Mouse (Mus musculus) megakaryocyte, embryonic 14.5 days (primary cell): ENCODE results near the gene Rhobtb1. TPM values are rescaled to one million over a fixed set of nuclear protein-coding genes. Genes with fewer than 3 reads are reported as not detected.

ENCODE experiments used
- H3K27me3 ChIP-seq: replicated peaks from 2 replicates; pipeline ENCODE3; 2012; ENCODE audit warnings: inconsistent platforms
- H3K36me3 ChIP-seq: replicated peaks from 2 replicates; pipeline ENCODE3; 2012; ENCODE audit warnings: low read length, inconsistent platforms, mixed read lengths
- H3K4me1 ChIP-seq: 2 replicates; pipeline ENCODE4 v1.6.1; 2012; ENCODE audit warnings: inconsistent platforms
- H3K4me3 ChIP-seq: replicated peaks from 2 replicates; pipeline ENCODE3; 2012; ENCODE audit warnings: moderate library complexity, mild to moderate bottlenecking, inconsistent platforms
- H3K9me3 ChIP-seq: 2 replicates; pipeline ENCODE4 v1.6.1; 2012; ENCODE audit warnings: inconsistent platforms
- FLI1 ChIP-seq: IDR thresholded peaks from 2 replicates; pipeline ENCODE4 v1.6.1; 2012; ENCODE audit warnings: low read length, inconsistent platforms, mixed read lengths
- GATA1 ChIP-seq: IDR thresholded peaks from 3 replicates; pipeline ENCODE4 v1.6.1; 2012; ENCODE audit warnings: mixed read lengths, low read length, inconsistent platforms, borderline replicate concordance
- polyA plus RNA-seq: library from polyadenylated mRNA; stranded (reverse); fragments of >175 nt; gene quantifications from 2 replicates; pipeline ENCODE4 v1.2.3, GENCODE M21; 2012; ENCODE audit warnings: low replicate concordance; ENCODE audit not compliant: insufficient read depth

Rhobtb1 gene
- polyA plus RNA-seq, 1 experiment: 3.5 TPM

- peaks cover 12% of the 10 kb centered on the region for H3K4me1 ChIP-seq
- H3K36me3 ChIP-seq: no peaks in the 10 kb centered on the region
- H3K4me3 ChIP-seq: no peak overlapping the region
- no peaks in the 10 kb centered on the region for H3K9me3 ChIP-seq
- H3K27me3 ChIP-seq: peaks cover 18% of the 10 kb centered on the region
- no peak for TF ChIP-seq GATA1
- TF ChIP-seq FLI1: no peak
Measured at GRCm38 (mm10) chr10:69305600-69305999, 154.4 kb downstream of the Rhobtb1 start.

GRCm38 (mm10) chr10:69306205-69306604, 155.0 kb downstream of the Rhobtb1 start:
- H3K36me3 ChIP-seq: no peaks in the 10 kb centered on the region
- H3K4me1 ChIP-seq: peaks cover 12% of the 10 kb centered on the region
- H3K4me3 ChIP-seq: no peak overlapping the region
- no peaks in the 10 kb centered on the region for H3K9me3 ChIP-seq
- TF ChIP-seq GATA1 (no peak), FLI1 (no peak)
- peaks cover 18% of the 10 kb centered on the region for H3K27me3 ChIP-seq

- Histone ChIP-seq H3K4me3 (no peak overlapping the region), H3K27me3 (peaks cover 21% of the 10 kb centered on the region), H3K4me1 (peaks cover 12% of the 10 kb centered on the region), H3K9me3 (peaks cover 3% of the 10 kb centered on the region; the same call in 1 of the 2 replicates), H3K36me3 (no peaks in the 10 kb centered on the region)
- TF ChIP-seq FLI1 (no peak), GATA1 (no peak)
Measured at GRCm38 (mm10) chr10:69307067-69307466, 155.8 kb downstream of the Rhobtb1 start.

- TF ChIP-seq FLI1 (no peak), GATA1 (no peak)
- Histone ChIP-seq H3K4me3 (no peak overlapping the region), H3K27me3 (peaks cover 19% of the 10 kb centered on the region), H3K9me3 (peaks cover 4% of the 10 kb centered on the region; the same call in 1 of the 2 replicates), H3K4me1 (peaks cover 12% of the 10 kb centered on the region), H3K36me3 (no peaks in the 10 kb centered on the region)
Measured at GRCm38 (mm10) chr10:69309109-69309508, 157.9 kb downstream of the Rhobtb1 start.

GRCm38 (mm10) chr10:69311867-69312266, 160.6 kb downstream of the Rhobtb1 start:
- H3K4me3 ChIP-seq: no peak overlapping the region
- no peaks in the 10 kb centered on the region for H3K36me3 ChIP-seq
- H3K27me3 ChIP-seq: peaks cover 18% of the 10 kb centered on the region
- H3K4me1 ChIP-seq: peaks cover 4% of the 10 kb centered on the region; the same call in 1 of the 2 replicates
- TF ChIP-seq FLI1: no peak
- no peak for TF ChIP-seq GATA1
- peaks cover 11% of the 10 kb centered on the region for H3K9me3 ChIP-seq

GRCm38 (mm10) chr10:69313944-69314343, 162.7 kb downstream of the Rhobtb1 start:
- Histone ChIP-seq H3K27me3 (peaks cover 19% of the 10 kb centered on the region), H3K9me3 (peaks cover 31% of the 10 kb centered on the region), H3K36me3 (no peaks in the 10 kb centered on the region), H3K4me1 (no peaks in the 10 kb centered on the region), H3K4me3 (no peak overlapping the region)
- TF ChIP-seq FLI1 (no peak), GATA1 (no peak)

- no peaks in the 10 kb centered on the region for H3K36me3 ChIP-seq
- H3K9me3 ChIP-seq: peaks cover 44% of the 10 kb centered on the region
- peaks cover 25% of the 10 kb centered on the region for H3K27me3 ChIP-seq
- TF ChIP-seq FLI1 (no peak), GATA1 (no peak)
- H3K4me1 ChIP-seq: peaks cover 4% of the 10 kb centered on the region
- no peak overlapping the region for H3K4me3 ChIP-seq
Measured at GRCm38 (mm10) chr10:69318514-69318913, 167.3 kb downstream of the Rhobtb1 start.

- Histone ChIP-seq H3K9me3 (peaks cover 42% of the 10 kb centered on the region), H3K36me3 (no peaks in the 10 kb centered on the region), H3K4me3 (peak overlapping the region; percentile 9), H3K4me1 (peaks cover 4% of the 10 kb centered on the region), H3K27me3 (peaks cover 23% of the 10 kb centered on the region)
- TF ChIP-seq GATA1: no peak
- no peak for TF ChIP-seq FLI1
Measured at GRCm38 (mm10) chr10:69320667-69321518, 169.7 kb downstream of the Rhobtb1 start.

GRCm38 (mm10) chr10:69321519-69322035, 170.3 kb downstream of the Rhobtb1 start:
- peaks cover 4% of the 10 kb centered on the region for H3K4me1 ChIP-seq
- peaks cover 38% of the 10 kb centered on the region for H3K9me3 ChIP-seq
- TF ChIP-seq FLI1 (no peak), GATA1 (no peak)
- H3K36me3 ChIP-seq: no peaks in the 10 kb centered on the region
- H3K27me3 ChIP-seq: peaks cover 23% of the 10 kb centered on the region
- no peak overlapping the region for H3K4me3 ChIP-seq

- H3K4me1 ChIP-seq: peaks cover 8% of the 10 kb centered on the region
- H3K9me3 ChIP-seq: peaks cover 17% of the 10 kb centered on the region
- no peak overlapping the region for H3K4me3 ChIP-seq
- TF ChIP-seq FLI1: no peak
- H3K36me3 ChIP-seq: no peaks in the 10 kb centered on the region
- peaks cover 17% of the 10 kb centered on the region for H3K27me3 ChIP-seq
Measured at GRCm38 (mm10) chr10:69323986-69324385, 172.8 kb downstream of the Rhobtb1 start.
